Comparison of ENCODE assay signal across 8 mouse cellular contexts in the genomic region with DNA sequence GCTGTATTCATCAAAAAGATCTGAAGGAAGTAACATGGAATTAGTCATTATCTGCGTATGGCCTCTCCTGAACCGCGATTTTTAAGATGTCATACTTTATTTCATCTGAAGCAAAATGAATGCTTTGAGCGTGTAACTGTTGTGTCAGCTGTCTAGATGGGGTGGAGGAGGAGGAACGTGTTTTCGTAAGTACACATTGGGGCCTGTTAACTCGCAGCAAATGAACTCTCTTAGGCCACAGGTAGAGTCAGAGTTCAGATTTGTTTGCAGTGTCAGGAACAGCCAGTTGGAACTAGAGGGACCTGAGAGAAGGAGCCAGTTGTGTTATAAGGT. TPM values are rescaled to one million over a fixed set of nuclear protein-coding genes. Genes with fewer than 3 reads are reported as not detected.
DNase-seq lines count a peak whose midpoint lies in the region; ATAC-seq and TF ChIP-seq lines count a peak whose summit lies in the region.

No protein-coding gene starts in this region.

- H3ac ChIP-seq in myocyte (ENCODE audit: control insufficient read depth, insufficient read length): peak overlapping the region; percentile 97

- H3K27ac ChIP-seq in heart, embryonic 13.5 days (replicated peaks): no peak overlapping the region
- H3K27ac ChIP-seq in forebrain, embryonic 15.5 days (replicated peaks): no peak overlapping the region
- no peak overlapping the region for H3K27ac ChIP-seq in limb, embryonic 10.5 days

- DNase-seq in heart, adult 18-20 months: no peak
- peak; percentile 11 for DNase-seq in NIH3T3 (ENCODE audit: low read depth)
- no peak for DNase-seq in limb, embryonic 10.5 days (ENCODE audit: low spot score)
- DNase-seq in left cerebral cortex, adult 9 months (ENCODE audit: low spot score in 2 of 2): no peak
- no peak for DNase-seq in layer of hippocampus, adult 11-12 months (ENCODE audit: low spot score)

- no peak for TF ChIP-seq POLR2A in myocyte (IDR thresholded peaks at IDR 0.05; ENCODE audit: insufficient read length, low read depth)

- H3K4me3 ChIP-seq in heart, embryonic 13.5 days: peak overlapping the region; percentile 93
- H3K4me3 ChIP-seq in forebrain, embryonic 15.5 days: peak overlapping the region; percentile 86
- peak overlapping the region; percentile 90 for H3K4me3 ChIP-seq in limb, embryonic 10.5 days
- H3K4me3 ChIP-seq in myocyte: peak overlapping the region; percentile 52

- no peak for ATAC-seq in heart, embryonic 13.5 days (ENCODE audit: extremely low read depth, insufficient number of reproducible peaks, low FRiP score, low TSS enrichment)
- ATAC-seq in forebrain, embryonic 15.5 days (replicated peaks): no peak

- H3K36me3 ChIP-seq in heart, embryonic 13.5 days: no peaks in the 10 kb centered on the region
- no peaks in the 10 kb centered on the region for H3K36me3 ChIP-seq in forebrain, embryonic 15.5 days
- H3K36me3 ChIP-seq in limb, embryonic 10.5 days: no peaks in the 10 kb centered on the region
- no peaks in the 10 kb centered on the region for H3K36me3 ChIP-seq in myocyte (ENCODE audit: control insufficient read depth, insufficient read depth)

- peak overlapping the region; percentile 94 for H3K9ac ChIP-seq in heart, embryonic 13.5 days
- peak overlapping the region; percentile 75 for H3K9ac ChIP-seq in forebrain, embryonic 15.5 days (replicated peaks)

- peaks cover 11% of the 10 kb centered on the region for H3K79me2 ChIP-seq in myocyte (ENCODE audit: control insufficient read depth, insufficient read depth)

- peak overlapping the region; percentile 92 for H3K4me2 ChIP-seq in heart, embryonic 13.5 days
- H3K4me2 ChIP-seq in forebrain, embryonic 15.5 days (replicated peaks): peak overlapping the region; percentile 67
- H3K4me2 ChIP-seq in myocyte (ENCODE audit: low read depth): peak overlapping the region; percentile 93

- peaks cover 7% of the 10 kb centered on the region for H3K27me3 ChIP-seq in heart, embryonic 13.5 days (replicated peaks)
- H3K27me3 ChIP-seq in forebrain, embryonic 15.5 days: no peaks in the 10 kb centered on the region
- H3K27me3 ChIP-seq in limb, embryonic 10.5 days (ENCODE audit: low read depth, poor library complexity, severe bottlenecking): peaks cover 17% of the 10 kb centered on the region
- H3K27me3 ChIP-seq in myocyte (ENCODE audit: control insufficient read depth, insufficient read depth, insufficient read length): no peaks in the 10 kb centered on the region

- H3K9me3 ChIP-seq in heart, embryonic 13.5 days: no peaks in the 10 kb centered on the region
- no peaks in the 10 kb centered on the region for H3K9me3 ChIP-seq in forebrain, embryonic 15.5 days
- no peaks in the 10 kb centered on the region for H3K9me3 ChIP-seq in limb, embryonic 10.5 days (replicated peaks)

- 14% methylated on average over 7 of the region's 7 CpGs for WGBS in heart, embryonic 13.5 days
- WGBS in forebrain, embryonic 15.5 days: 1% methylated on average over 7 of the region's 7 CpGs
- WGBS in limb, embryonic 10.5 days: 8% methylated on average over 7 of the region's 7 CpGs

- peaks cover 12% of the 10 kb centered on the region for H3K4me1 ChIP-seq in heart, embryonic 13.5 days
- H3K4me1 ChIP-seq in forebrain, embryonic 15.5 days: peaks cover 11% of the 10 kb centered on the region
- peaks cover 13% of the 10 kb centered on the region for H3K4me1 ChIP-seq in limb, embryonic 10.5 days

TF ChIP-seq in myocyte, 11 proteins besides CTCF, POLR2A, EP300 and RAD21:
- no peak for TF ChIP-seq E2F4 (IDR thresholded peaks at IDR 0.05; ENCODE audit: insufficient read depth)

RNA-seq across cellular contexts. Expression of gene Sfmbt1, which starts 2.3 kb away (rescaled TPM):
- 7.8 and 11.0 TPM in 2 replicates for polyA plus RNA-seq in heart, embryonic 13.5 days (2015; fragmentation: Nextera tagmentation; extraction: Ambion mirVana)
- 10 to 100 TPM; 12.8 to 14.3 TPM for total RNA-seq in heart, adult 18-20 months (2021)
- polyA plus RNA-seq in forebrain, embryonic 15.5 days (2015; fragmentation: Nextera tagmentation; extraction: Ambion mirVana): 21.0 and 23.2 TPM in 2 replicates
- 16.5 and 17.5 TPM in 2 replicates for polyA plus RNA-seq in limb, embryonic 10.5 days (2016; fragmentation: Nextera tagmentation; extraction: Ambion mirVana)
- polyA plus RNA-seq in myocyte (2012; fragmentation: generic; extraction: Trizol): 2.8 TPM
